Mouse (Mus musculus) embryonic facial prominence, embryonic 12.5 days (tissue): Measurements from ENCODE around the gene Fem1a. TPM values are rescaled to one million over a fixed set of nuclear protein-coding genes. Genes with fewer than 3 reads are reported as not detected.
A peak's percentile ranks its signal among the peaks of the same experiment; 100 is the strongest.

Experiments
- ATAC-seq: fragments of 200-750 bp; cut with Nextera tagmentation; 2 replicates; pipeline ENCODE4 v1.8.0; 2017; ENCODE audit not compliant: insufficient number of reproducible peaks, insufficient read depth, low FRiP score, low TSS enrichment
- H3K27ac ChIP-seq: fragments of 300-500 bp; sonication (generic); 2 replicates; pipeline ENCODE4 v1.5.1; 2016; ENCODE audit warnings: mild to moderate bottlenecking
- H3K27me3 ChIP-seq: fragments of 300-500 bp; sonication (generic); 2 replicates; pipeline ENCODE4 v1.6.1; 2016; ENCODE audit warnings: mild to moderate bottlenecking, moderate library complexity
- H3K36me3 ChIP-seq: fragments of 300-500 bp; sonication (generic); 2 replicates; pipeline ENCODE4 v1.6.1; 2016; ENCODE audit warnings: mild to moderate bottlenecking
- H3K4me1 ChIP-seq: fragments of 300-500 bp; sonication (generic); 2 replicates; pipeline ENCODE4 v1.6.1; 2016
- H3K4me2 ChIP-seq: fragments of 300-500 bp; sonication (generic); replicated peaks from 2 replicates; pipeline ENCODE4 v1.6.1; 2016; ENCODE audit warnings: mild to moderate bottlenecking, moderate library complexity
- H3K4me3 ChIP-seq: fragments of 300-500 bp; sonication (generic); 2 replicates; pipeline ENCODE4 v1.5.1; 2016; ENCODE audit warnings: mild to moderate bottlenecking
- H3K9ac ChIP-seq: fragments of 300-500 bp; sonication (generic); 2 replicates; pipeline ENCODE4 v1.6.1; 2016; ENCODE audit warnings: mild to moderate bottlenecking, moderate library complexity
- H3K9me3 ChIP-seq: fragments of 300-500 bp; sonication (generic); 2 replicates; pipeline ENCODE4 v1.6.1; 2016; ENCODE audit warnings: mild to moderate bottlenecking, moderate library complexity
- WGBS: fragments of 180-500 bp; shearing (Covaris S2); methylation state at CpG from one replicate; pipeline ENCODE4 v1.1.7; 2016; 5-methylcytosine and 5-hydroxymethylcytosine counted together
- polyA plus RNA-seq: library from polyadenylated mRNA; unstranded; fragments of >200 nt; fragmentation: Nextera tagmentation; extraction: Ambion mirVana; gene quantifications from 2 replicates; pipeline ENCODE4 v1.2.1, GENCODE M21; 2016

The Fem1a gene
- polyA plus RNA-seq, 1 experiment from 2014 or later: 15.3 TPM

DNA sequence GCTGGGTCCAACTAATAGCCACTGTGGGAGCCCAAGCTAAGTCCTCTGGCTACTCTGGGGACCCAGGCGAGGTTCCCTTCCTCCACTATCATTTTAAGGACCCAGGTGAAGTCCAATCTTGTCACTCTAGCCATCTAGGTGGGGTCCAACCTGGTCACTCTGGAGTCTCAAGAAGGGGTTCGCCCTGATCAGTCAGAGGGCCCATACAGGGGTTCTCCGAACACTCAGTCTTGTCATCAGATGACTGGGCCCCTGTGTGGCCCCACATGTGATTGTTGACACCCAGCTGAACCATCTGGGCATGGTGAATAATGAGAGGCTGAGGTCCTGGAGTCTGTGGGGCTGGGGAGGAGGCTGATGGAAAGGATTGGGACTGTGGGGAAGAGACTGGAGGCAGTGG, 13.1 kb downstream of the Fem1a start:
- H3K9me3 ChIP-seq: no peaks in the 10 kb centered on the region
- H3K4me3 ChIP-seq: peak overlapping the region; percentile 39
- H3K4me2 ChIP-seq: peak overlapping the region; percentile 68
- no peaks in the 10 kb centered on the region for H3K4me1 ChIP-seq
- peaks cover 22% of the 10 kb centered on the region for H3K36me3 ChIP-seq
- ATAC-seq: no peak
- H3K27ac ChIP-seq: peak overlapping the region; percentile 63; the same call in 1 of the 2 replicates
- H3K9ac ChIP-seq: peak overlapping the region; percentile 42; the same call in 1 of the 2 replicates
- no peaks in the 10 kb centered on the region for H3K27me3 ChIP-seq
- WGBS: 73% methylated on average over 3 of the region's 3 CpGs

DNA sequence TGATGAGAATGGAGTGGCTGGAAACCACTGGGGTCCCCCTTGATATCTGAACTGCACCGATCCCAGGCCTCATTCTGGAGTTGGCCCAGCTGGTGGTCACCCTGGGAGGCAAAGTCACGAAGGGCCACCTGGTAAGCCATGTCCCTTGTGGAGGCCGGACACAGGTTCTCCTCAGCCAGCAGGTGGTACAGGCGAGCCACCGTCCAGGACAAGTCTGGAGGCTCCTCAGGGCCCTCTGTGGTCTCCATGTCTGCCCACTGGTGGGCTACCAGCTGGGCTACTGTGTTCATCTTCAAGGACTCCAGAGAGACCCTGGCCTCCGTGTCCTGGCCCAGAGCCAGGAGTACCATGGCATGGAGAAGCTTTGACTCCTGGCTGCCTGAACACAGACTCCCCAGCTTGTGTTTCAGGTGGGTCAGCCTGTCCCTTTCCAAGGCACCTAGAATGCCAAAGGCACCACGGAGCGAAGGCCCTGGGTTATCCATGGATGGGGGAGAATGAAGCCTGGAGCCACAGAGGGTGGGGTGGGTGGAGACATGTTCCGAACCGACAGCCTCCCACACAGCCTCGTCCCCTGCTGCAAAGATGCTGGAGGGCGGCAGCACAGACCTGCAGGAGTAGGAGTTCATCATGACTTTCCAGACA, 15.1 kb downstream of the Fem1a start:
- Histone ChIP-seq H3K9me3 (no peaks in the 10 kb centered on the region), H3K4me3 (no peak overlapping the region), H3K4me2 (no peak overlapping the region), H3K27ac (no peak overlapping the region), H3K36me3 (peaks cover 16% of the 10 kb centered on the region), H3K4me1 (no peaks in the 10 kb centered on the region), H3K27me3 (no peaks in the 10 kb centered on the region), H3K9ac (no peak overlapping the region)
- WGBS: 81% methylated on average over 12 of the region's 12 CpGs
- no peak for ATAC-seq

DNA sequence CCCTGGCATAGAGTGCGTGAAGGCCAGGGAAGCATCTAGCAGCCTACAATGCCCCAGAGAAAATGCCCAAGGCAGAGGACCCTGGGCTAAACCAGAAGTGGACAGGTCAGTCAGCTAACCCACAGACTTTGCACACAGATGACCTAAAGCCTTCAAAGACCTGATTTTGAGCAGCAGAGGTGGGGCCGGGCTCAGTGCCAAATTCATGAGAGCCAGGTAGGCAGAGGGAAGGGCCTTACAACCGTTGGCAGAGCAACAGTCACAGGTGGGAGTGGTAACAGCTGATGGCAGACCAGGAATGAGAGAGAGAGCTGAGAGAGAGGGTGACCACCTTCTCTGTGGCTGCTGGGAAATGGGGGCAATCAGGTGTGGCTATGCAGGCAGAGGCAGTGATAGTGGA, 16.0 kb downstream of the Fem1a start:
- no peak overlapping the region for H3K4me3 ChIP-seq
- peaks cover 7% of the 10 kb centered on the region; the same call in 1 of the 2 replicates for H3K4me1 ChIP-seq
- no peaks in the 10 kb centered on the region for H3K9me3 ChIP-seq
- WGBS: 75% methylated on average over 3 of the region's 3 CpGs
- H3K27ac ChIP-seq: no peak overlapping the region
- no peak overlapping the region; the same call in 1 of the 2 replicates for H3K9ac ChIP-seq
- ATAC-seq: no peak
- no peak overlapping the region for H3K4me2 ChIP-seq
- H3K36me3 ChIP-seq: peaks cover 16% of the 10 kb centered on the region
- no peaks in the 10 kb centered on the region for H3K27me3 ChIP-seq

DNA sequence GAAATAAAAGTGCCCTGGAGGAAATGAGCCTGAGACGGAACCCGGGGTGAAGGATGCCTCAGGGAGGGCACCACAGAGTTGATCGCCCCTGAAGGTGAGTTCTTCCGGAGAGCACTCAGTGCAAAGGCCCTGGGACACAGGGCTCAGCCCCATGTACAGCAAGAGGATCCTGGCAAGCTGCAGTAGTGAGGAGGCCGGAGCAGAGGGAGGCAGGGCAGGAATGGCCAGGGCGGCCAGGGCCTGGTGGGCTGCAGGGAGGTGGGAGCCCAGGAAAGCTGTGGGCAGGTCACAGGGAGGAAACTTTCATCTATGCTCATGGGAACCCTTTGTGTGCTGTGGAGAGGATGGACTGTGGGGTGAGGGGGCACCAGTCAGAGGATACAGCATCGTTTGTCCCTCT, 16.9 kb downstream of the Fem1a start:
- Histone ChIP-seq H3K9me3 (no peaks in the 10 kb centered on the region), H3K27me3 (no peaks in the 10 kb centered on the region), H3K27ac (no peak overlapping the region), H3K4me3 (no peak overlapping the region), H3K36me3 (peaks cover 17% of the 10 kb centered on the region), H3K9ac (no peak overlapping the region; the same call in 1 of the 2 replicates), H3K4me1 (peaks cover 7% of the 10 kb centered on the region; the same call in 1 of the 2 replicates), H3K4me2 (no peak overlapping the region)
- 78% methylated on average over 7 of the region's 7 CpGs for WGBS
- ATAC-seq: no peak

DNA sequence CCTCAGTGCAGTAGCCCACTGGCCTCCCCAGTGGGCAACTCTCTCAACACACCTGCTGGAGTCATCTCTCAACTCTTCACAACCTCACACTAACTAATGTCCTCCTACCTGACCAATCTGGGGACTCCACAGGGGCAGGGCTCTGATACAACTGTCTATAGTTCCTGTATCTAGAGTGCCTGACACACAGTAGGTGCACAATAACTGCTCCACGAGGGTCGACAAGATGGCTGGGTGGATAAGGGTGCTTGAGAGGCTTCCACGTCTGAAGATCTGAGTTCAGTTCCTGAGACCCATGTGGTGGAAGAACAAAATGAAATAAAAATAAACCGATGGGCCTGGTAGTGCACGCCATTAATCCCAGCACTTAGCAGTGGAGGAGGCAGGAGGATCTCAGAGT, 17.4 kb downstream of the Fem1a start:
- 79% methylated on average over 5 of the region's 5 CpGs for WGBS
- H3K4me2 ChIP-seq: no peak overlapping the region
- peaks cover 20% of the 10 kb centered on the region for H3K36me3 ChIP-seq
- no peak overlapping the region for H3K4me3 ChIP-seq
- H3K4me1 ChIP-seq: peaks cover 7% of the 10 kb centered on the region; the same call in 1 of the 2 replicates
- H3K27ac ChIP-seq: no peak overlapping the region
- no peak for ATAC-seq
- no peaks in the 10 kb centered on the region for H3K9me3 ChIP-seq
- no peaks in the 10 kb centered on the region for H3K27me3 ChIP-seq
- H3K9ac ChIP-seq: no peak overlapping the region

DNA sequence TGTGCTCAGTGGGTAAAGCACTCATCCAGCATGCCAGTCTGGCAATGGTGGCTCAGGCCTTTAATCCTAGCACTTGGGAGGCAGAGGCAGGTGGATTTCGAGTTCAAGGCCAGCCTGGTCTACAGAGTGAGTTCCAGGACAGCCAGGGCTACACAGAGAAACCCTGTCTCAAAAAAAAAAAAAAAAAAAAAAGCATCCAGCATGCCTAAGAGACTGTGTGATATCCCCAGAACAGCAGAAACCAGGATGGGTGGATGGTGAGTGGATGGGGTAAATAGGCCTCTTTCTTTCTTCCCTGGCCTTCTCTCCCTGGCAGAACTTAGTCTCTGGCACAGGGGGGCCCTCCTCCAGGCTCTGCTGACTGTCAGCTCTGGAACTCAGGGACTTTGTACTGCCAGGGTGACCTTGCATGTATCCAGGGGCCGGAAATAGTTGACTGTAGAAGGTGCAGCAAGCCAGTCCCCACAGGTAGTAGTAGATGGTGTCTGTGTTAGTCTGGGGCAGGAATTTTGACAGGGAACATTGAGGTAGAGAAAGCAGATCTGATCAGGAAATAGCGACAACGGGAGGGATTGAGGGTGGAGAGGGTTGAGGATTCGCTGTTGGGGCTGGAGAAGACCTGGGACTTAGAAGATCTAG, 19.4 kb downstream of the Fem1a start:
- peaks cover 25% of the 10 kb centered on the region for H3K36me3 ChIP-seq
- H3K27me3 ChIP-seq: no peaks in the 10 kb centered on the region
- H3K27ac ChIP-seq: peak overlapping the region; percentile 82
- 28% methylated on average over 5 of the region's 5 CpGs for WGBS
- H3K4me1 ChIP-seq: peaks cover 12% of the 10 kb centered on the region; the same call in 1 of the 2 replicates
- peak overlapping the region; percentile 64 for H3K4me2 ChIP-seq
- no peak for ATAC-seq
- no peaks in the 10 kb centered on the region for H3K9me3 ChIP-seq
- peak overlapping the region; percentile 45 for H3K4me3 ChIP-seq
- peak overlapping the region; percentile 56 for H3K9ac ChIP-seq

DNA sequence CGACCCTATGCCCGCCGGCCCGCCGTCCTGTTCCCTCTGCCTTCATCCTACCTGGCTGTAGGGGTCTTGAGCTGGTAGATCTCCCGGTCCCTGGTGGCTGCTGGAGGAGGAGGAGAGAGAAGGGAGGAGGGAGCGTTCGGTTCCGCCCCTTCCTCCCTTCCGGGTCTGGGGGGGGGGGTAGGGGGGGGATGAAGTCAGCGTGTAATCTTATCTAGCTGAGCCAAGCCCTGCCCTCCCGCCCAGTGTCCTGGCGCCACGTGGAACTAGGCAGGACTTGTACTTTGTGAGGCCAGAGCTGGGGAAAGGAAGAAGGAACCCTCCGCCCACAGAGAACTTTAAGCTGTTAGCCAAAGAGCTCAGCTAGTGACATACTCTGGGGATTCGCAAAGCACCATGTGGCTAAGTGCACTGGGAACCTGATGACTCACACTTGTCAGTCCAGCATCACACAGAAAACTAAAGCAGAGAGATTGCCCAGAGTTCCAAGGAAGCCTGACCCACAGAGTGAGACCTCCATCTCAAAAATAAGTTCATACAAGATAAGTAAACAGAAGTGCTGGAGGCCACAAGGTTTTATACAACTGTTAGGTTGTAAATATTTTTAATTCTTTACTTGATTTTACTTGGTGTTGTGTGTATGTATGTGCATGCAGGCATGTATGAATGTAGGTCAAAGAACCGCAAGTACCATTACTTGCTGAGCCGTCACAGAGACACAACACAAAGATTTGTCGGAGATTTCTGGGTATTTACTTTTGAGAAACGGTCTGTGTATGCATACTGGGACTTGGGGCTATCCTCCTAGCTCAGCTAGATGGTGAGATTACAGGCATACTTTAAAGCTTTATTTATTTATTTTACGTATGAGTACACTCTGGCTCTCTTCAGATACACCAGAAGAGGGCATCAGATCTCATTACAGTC, 20.3 kb downstream of the Fem1a start, which contains the start of gene Ticam1:
TSS of gene Ticam1 (minus strand) at position 144 of the 924 bp plus-strand sequence.
- Histone ChIP-seq H3K9ac (peak within 1 kb of the TSS; percentile 56), H3K4me1 (peaks cover 12% of the 10 kb centered on the region; the same call in 1 of the 2 replicates), H3K36me3 (peaks cover 26% of the 10 kb centered on the region), H3K4me2 (peak within 1 kb of the TSS; percentile 64), H3K27me3 (no peaks in the 10 kb centered on the region), H3K9me3 (no peaks in the 10 kb centered on the region), H3K4me3 (peak within 1 kb of the TSS; percentile 45), H3K27ac (peak within 1 kb of the TSS; percentile 82)
- ATAC-seq: peak; percentile 90
- 8% methylated on average over 18 of the region's 21 CpGs for WGBS

DNA sequence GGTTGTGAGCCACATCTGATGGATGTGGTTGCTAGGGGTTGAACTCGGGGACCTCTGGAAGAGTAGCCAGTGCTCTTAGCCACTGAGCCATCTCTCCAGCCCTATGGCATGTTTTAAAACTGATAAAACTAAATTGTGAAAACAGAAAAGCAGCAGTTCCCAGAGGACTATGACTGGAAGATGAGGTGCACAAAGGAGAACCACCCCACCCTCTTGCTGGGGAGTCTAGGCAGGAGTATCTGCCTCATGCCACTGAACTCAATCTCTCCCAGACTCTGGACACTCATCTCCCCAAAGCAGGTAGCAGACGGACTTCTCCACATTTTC, 20.9 kb downstream of the Fem1a start:
- Histone ChIP-seq H3K4me1 (peaks cover 12% of the 10 kb centered on the region; the same call in 1 of the 2 replicates), H3K27ac (peak overlapping the region; percentile 82), H3K27me3 (no peaks in the 10 kb centered on the region), H3K4me3 (peak overlapping the region; percentile 45; the same call in 1 of the 2 replicates), H3K9me3 (no peaks in the 10 kb centered on the region), H3K36me3 (peaks cover 27% of the 10 kb centered on the region), H3K9ac (no peak overlapping the region), H3K4me2 (peak overlapping the region; percentile 64)
- ATAC-seq: no peak
- WGBS: 54% methylated on average over 2 of the region's 2 CpGs

DNA sequence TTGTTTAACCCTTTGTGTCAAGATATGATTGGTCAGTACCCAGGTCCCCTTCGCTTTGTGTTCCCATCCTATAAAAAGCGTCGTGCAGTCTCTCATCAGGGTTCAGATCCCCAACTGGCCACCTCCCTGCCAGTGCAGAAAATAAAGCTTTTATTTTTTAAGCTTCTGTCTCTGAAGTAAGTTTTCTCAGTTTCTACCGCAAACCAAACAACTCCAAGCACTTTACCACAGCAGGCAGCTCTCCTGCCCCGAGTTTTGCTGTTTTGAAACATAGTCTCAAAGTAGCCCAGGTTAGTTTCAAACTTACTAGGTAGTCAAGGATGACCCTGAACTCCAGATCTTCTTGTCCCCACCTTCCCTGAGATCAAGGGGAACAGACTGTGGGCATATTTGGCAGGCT, 21.7 kb downstream of the Fem1a start:
- Histone ChIP-seq H3K27me3 (no peaks in the 10 kb centered on the region), H3K9ac (no peak overlapping the region), H3K27ac (no peak overlapping the region), H3K4me1 (peaks cover 12% of the 10 kb centered on the region; the same call in 1 of the 2 replicates), H3K4me2 (no peak overlapping the region), H3K4me3 (no peak overlapping the region), H3K9me3 (no peaks in the 10 kb centered on the region), H3K36me3 (peaks cover 33% of the 10 kb centered on the region)
- 95% methylated on average over 5 of the region's 5 CpGs for WGBS
- no peak for ATAC-seq

DNA sequence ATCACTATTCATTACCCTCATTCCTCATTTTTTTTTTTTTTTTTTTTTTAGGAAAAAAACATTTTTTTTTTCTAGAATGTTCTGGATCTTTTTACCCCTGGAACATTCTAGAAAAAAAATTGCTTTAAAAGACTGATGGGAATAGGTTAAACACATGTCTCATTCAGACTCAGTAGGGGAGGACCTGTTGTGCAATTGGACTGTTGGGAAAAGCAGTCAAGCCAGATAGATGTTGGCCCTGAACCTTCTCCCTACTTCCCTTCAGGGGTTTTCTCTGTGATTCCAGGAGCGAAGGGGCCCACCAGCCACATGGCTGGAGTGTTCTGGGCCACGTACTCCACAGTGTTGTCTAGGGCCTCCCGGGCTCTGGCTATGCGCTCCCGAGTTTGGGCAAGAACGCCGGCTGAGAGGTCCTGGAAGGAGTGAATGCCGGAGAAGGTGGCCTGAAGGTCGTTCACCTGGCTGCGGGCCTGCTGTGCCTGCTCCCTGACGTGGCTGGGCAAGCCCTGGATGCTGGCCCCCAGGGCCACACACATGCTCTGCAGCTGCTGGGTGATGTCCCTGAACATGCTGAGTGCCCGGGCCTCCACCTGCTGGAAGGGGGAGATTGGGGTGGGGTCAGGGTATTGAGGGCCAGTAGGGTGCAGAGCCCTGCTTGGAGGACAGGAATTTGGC, 23.0 kb downstream of the Fem1a start:
- Histone ChIP-seq H3K4me3 (no peak overlapping the region), H3K27ac (no peak overlapping the region), H3K4me2 (no peak overlapping the region), H3K4me1 (peaks cover 12% of the 10 kb centered on the region; the same call in 1 of the 2 replicates), H3K27me3 (no peaks in the 10 kb centered on the region), H3K36me3 (peaks cover 40% of the 10 kb centered on the region), H3K9ac (no peak overlapping the region), H3K9me3 (no peaks in the 10 kb centered on the region)
- 88% methylated on average over 12 of the region's 12 CpGs for WGBS
- ATAC-seq: no peak

DNA sequence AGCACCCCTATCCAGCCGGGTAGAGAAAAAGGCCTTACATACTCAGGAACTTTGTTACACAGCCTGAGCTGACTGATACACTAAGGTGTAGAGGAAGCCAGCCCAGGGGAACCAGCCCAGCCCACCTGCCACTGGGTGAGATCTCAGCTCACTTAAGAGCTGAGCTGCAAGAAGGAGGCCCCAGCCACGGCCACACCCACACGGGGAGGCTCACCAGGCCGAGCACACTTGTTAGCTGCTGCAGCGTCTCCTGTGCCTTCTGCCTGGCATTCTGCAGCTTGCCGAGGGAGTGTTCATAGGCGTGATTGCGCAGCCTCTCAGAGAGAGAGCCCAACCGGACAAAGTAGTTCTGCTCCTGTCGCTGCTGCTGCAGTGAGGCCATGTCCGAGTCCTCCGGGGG, 24.6 kb downstream of the Fem1a start:
- H3K36me3 ChIP-seq: peaks cover 56% of the 10 kb centered on the region
- no peak overlapping the region for H3K4me3 ChIP-seq
- 91% methylated on average over 12 of the region's 12 CpGs for WGBS

More for the DNA sequence above, 24.6 kb downstream of the Fem1a start:
- peaks cover 12% of the 10 kb centered on the region; the same call in 1 of the 2 replicates for H3K4me1 ChIP-seq
- no peak overlapping the region for H3K4me2 ChIP-seq
- H3K27me3 ChIP-seq: no peaks in the 10 kb centered on the region
- H3K27ac ChIP-seq: no peak overlapping the region
- H3K9ac ChIP-seq: no peak overlapping the region
- H3K9me3 ChIP-seq: no peaks in the 10 kb centered on the region
- no peak for ATAC-seq
